Mouse (Mus musculus) spleen, adult 2 months (tissue): Measurements from ENCODE around the gene Pcgf5. TPM values are rescaled to one million over a fixed set of nuclear protein-coding genes. Genes with fewer than 3 reads are reported as not detected.

Experiments used
- DNase-seq, 2 experiments: peaks; one replicate each; pipeline versions ENCODE4 v3.0.0 to v3.0.0-alpha.2; 2012 to 2021; ENCODE audit warnings: low spot score in 2 of 2, low read depth in 1 of 2
- H3K27ac ChIP-seq: fragments of 200-500 bp; 2 replicates; pipeline ENCODE4 v1.5.1; 2012; ENCODE audit warnings: low read length, inconsistent platforms; ENCODE audit not compliant: insufficient read depth
- H3K27me3 ChIP-seq: fragments of 200-500 bp; 2 replicates; pipeline ENCODE4 v1.6.1; 2012; ENCODE audit warnings: mild to moderate bottlenecking, moderate library complexity, low read length, inconsistent platforms; ENCODE audit not compliant: control insufficient read depth, insufficient read depth
- H3K36me3 ChIP-seq: fragments of 200-500 bp; 2 replicates; pipeline ENCODE4 v1.6.1; 2012; ENCODE audit warnings: mild to moderate bottlenecking, low read length, inconsistent platforms; ENCODE audit not compliant: control insufficient read depth, insufficient read depth
- H3K4me1 ChIP-seq: fragments of 200-500 bp; 2 replicates; pipeline ENCODE4 v1.6.1; 2011; ENCODE audit warnings: inconsistent platforms; ENCODE audit not compliant: control insufficient read depth, insufficient read depth, insufficient read length
- H3K4me3 ChIP-seq: fragments of 200-500 bp; 2 replicates; pipeline ENCODE4 v1.5.1; 2011; ENCODE audit warnings: mild to moderate bottlenecking, inconsistent platforms; ENCODE audit not compliant: insufficient read depth, insufficient read length; ENCODE audit errors: extremely low read depth
- CTCF ChIP-seq: fragments of 200-500 bp; IDR thresholded peaks from 2 replicates; pipeline ENCODE4 v1.5.1; 2011; ENCODE audit warnings: mild to moderate bottlenecking, inconsistent platforms; ENCODE audit not compliant: insufficient read depth, insufficient read length, insufficient replicate concordance; ENCODE audit errors: extremely low read depth
- POLR2A ChIP-seq: fragments of 200-500 bp; IDR thresholded peaks from 2 replicates; pipeline ENCODE4 v1.6.1; 2011; ENCODE audit warnings: low read depth, low read length, inconsistent platforms
- WGBS: fragments of 180-500 bp; shearing (Covaris S2); methylation state at CpG from one replicate; pipeline ENCODE4 v1.1.7; 2018; 5-methylcytosine and 5-hydroxymethylcytosine counted together
- polyA plus RNA-seq: library from polyadenylated mRNA; depleted of rRNA; stranded (reverse); fragments of >200 nt; gene quantifications from 2 replicates; pipeline ENCODE4 v1.2.3, GENCODE M21; 2012; rRNA removed

The Pcgf5 gene
- polyA plus RNA-seq, 1 experiment = 4.1 TPM

DNA sequence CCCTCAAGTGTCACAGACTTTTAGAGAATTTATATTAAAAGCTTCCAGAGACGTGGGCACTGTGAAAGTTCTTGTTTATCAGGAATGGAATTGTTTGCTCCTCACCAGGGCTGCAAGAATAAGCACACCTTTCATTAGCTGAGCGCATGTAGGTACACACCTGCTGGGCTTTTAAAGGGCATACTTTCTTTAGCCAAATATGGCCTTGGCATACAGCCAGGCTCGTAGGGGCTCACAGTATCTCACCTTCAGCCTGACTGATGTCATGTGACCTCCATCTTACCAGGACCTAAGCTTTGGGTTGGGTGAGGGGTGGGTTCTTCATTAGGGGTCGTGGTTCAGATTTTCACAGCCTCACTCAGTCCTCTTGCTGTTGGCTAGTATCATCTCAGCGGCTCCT is 149.6 kb downstream of the Pcgf5 start:
- 82% methylated on average over 5 of the region's 5 CpGs for WGBS
- Histone ChIP-seq H3K4me1 (no peaks in the 10 kb centered on the region), H3K27ac (no peak overlapping the region), H3K27me3 (no peaks in the 10 kb centered on the region), H3K4me3 (no peak overlapping the region), H3K36me3 (no peaks in the 10 kb centered on the region)
- DNase-seq = no peak
- TF ChIP-seq POLR2A (no peak), CTCF (no peak)

DNA sequence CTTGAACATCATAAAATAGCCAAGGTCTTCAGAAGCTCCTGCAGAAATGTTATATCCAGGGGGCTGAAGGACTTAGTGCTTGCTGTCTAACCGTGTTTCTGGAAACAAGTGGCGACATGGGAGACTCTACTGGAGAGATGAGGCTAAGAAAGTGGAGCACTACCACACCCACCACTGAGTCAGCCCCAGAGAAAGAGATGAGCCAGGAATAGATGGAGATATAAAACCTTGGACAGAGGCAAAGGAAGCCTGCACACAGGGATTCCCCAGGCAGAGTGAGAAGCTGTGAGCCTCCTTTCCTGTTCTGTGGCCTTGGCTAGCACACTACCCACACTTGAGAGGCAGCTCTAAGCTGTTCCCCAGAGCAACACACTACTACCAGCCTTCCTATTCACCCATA is 156.6 kb downstream of the Pcgf5 start:
- Histone ChIP-seq H3K36me3 (no peaks in the 10 kb centered on the region), H3K4me3 (no peak overlapping the region), H3K27me3 (no peaks in the 10 kb centered on the region), H3K4me1 (no peaks in the 10 kb centered on the region), H3K27ac (no peak overlapping the region)
- DNase-seq = no peak
- TF ChIP-seq CTCF (no peak), POLR2A (no peak)
- 86% methylated on average over 2 of the region's 2 CpGs for WGBS

Other genes with a start within 250 kb of the Pcgf5 start
- gene Ankrd1, start 228.2 kb upstream of the Pcgf5 start, polyA plus RNA-seq = 0.13 TPM in 1 of 2 replicates, not detected in the other
- 0.28 and 0.35 TPM in 2 replicates for gene Hectd2, start 206.3 kb downstream of the Pcgf5 start, polyA plus RNA-seq